ENCODE assay signal across 22 mouse cellular contexts in the genomic region with DNA sequence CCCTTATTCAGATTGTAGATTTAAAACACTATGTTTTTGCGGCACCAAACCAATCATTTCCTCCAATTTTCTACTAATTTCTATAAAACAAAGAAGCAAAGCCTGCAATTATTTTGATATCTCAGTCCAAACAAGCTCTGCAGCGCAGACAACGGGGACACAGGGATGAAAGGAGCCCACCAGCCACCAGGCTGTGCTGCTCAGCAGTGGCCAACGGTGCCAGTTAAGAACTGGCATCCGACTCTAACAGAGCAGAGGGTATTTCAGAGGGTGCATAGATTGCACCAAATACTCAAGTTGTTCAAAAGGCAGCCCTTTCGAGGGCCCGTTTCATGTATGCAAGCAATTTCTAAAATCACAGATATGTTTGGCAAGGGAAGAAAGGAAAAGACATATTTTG.
A peak's percentile ranks its signal among the peaks of the same experiment; 100 is the strongest.
DNase-seq lines count a peak whose midpoint lies in the region; ATAC-seq lines count a peak whose summit lies in the region.
"Had no signal": no experiment of that assay in that cellular context is flagged by ENCODE, and none has a peak within 500 bp of the region (broad histone marks: within the 10 kb centered on the region; RNA-seq: fewer than 3 reads in every experiment).

No protein-coding gene starts in this region.

- H3K4me2 ChIP-seq in forebrain, embryonic 14.5 days (ENCODE audit: low read length), result no peak overlapping the region
- no peak overlapping the region for H3K4me2 ChIP-seq in forebrain, embryonic 12.5 days
- no peak overlapping the region for H3K4me2 ChIP-seq in hindbrain, embryonic 14.5 days (replicated peaks)
- no peak overlapping the region for H3K4me2 ChIP-seq in hindbrain, embryonic 11.5 days (replicated peaks; ENCODE audit: low read depth, low read length)
- H3K4me2 ChIP-seq: heart, embryonic 13.5 days; liver, embryonic 15.5 days had no signal

- 74% methylated on average over 7 of the region's 7 CpGs for WGBS in forebrain, embryonic 14.5 days
- 75% methylated on average over 7 of the region's 7 CpGs for WGBS in forebrain, embryonic 12.5 days
- 78% methylated on average over 7 of the region's 7 CpGs for WGBS in hindbrain, embryonic 14.5 days
- 91% methylated on average over 7 of the region's 7 CpGs for WGBS in hindbrain, embryonic 11.5 days

- DNase-seq in forebrain, embryonic 14.5 days (ENCODE audit: low spot score), result peak; percentile 49
- DNase-seq in hindbrain, embryonic 14.5 days (ENCODE audit: low spot score), result no peak
- DNase-seq in hindbrain, embryonic 11.5 days (ENCODE audit: low spot score), result no peak
- DNase-seq in retina, postnatal 1 day, result peak; percentile 10
- DNase-seq in retina, embryonic 14.5 days (ENCODE audit: low spot score), result no peak
- DNase-seq: adrenal gland, postnatal 14 days; cerebellum, adult 11-12 months; gastrocnemius, adult 2 months; heart, adult 18-20 months; heart, postnatal 36 days; kidney, adult 8-10 months; kidney, postnatal 14 days; layer of hippocampus, adult 9-11 months; right cerebral cortex, adult 18-20 months; thymus, postnatal 25 days had no signal

- H3K4me3 ChIP-seq in forebrain, embryonic 14.5 days (ENCODE audit: low read depth, low read length), result no peak overlapping the region
- no peak overlapping the region for H3K4me3 ChIP-seq in forebrain, embryonic 12.5 days (replicated peaks)
- H3K4me3 ChIP-seq in hindbrain, embryonic 14.5 days (replicated peaks; ENCODE audit: low read length), result no peak overlapping the region
- no peak overlapping the region for H3K4me3 ChIP-seq in hindbrain, embryonic 11.5 days (ENCODE audit: low read depth, low read length)
- H3K4me3 ChIP-seq: embryonic facial prominence, embryonic 10.5 days; gastrocnemius, adult 2 months; heart, embryonic 13.5 days; liver, embryonic 15.5 days had no signal

- no peak overlapping the region for H3K9ac ChIP-seq in forebrain, embryonic 14.5 days (ENCODE audit: low read length)
- no peak overlapping the region for H3K9ac ChIP-seq in forebrain, embryonic 12.5 days
- no peak overlapping the region for H3K9ac ChIP-seq in hindbrain, embryonic 14.5 days
- H3K9ac ChIP-seq in hindbrain, embryonic 11.5 days (ENCODE audit: low read depth, low read length), result no peak overlapping the region
- H3K9ac ChIP-seq: heart, embryonic 13.5 days; liver, embryonic 15.5 days had no signal

- peaks cover 4% of the 10 kb centered on the region for H3K4me1 ChIP-seq in forebrain, embryonic 14.5 days (ENCODE audit: control insufficient read depth, insufficient read depth, low read length)
- H3K4me1 ChIP-seq in forebrain, embryonic 12.5 days, result peaks cover 12% of the 10 kb centered on the region
- H3K4me1 ChIP-seq in hindbrain, embryonic 14.5 days (replicated peaks; ENCODE audit: control insufficient read depth, insufficient read depth, low read length), result no peaks in the 10 kb centered on the region
- no peaks in the 10 kb centered on the region for H3K4me1 ChIP-seq in hindbrain, embryonic 11.5 days (replicated peaks; ENCODE audit: control insufficient read depth, insufficient read depth, low read length)
- H3K4me1 ChIP-seq: embryonic facial prominence, embryonic 10.5 days; heart, embryonic 13.5 days; liver, embryonic 15.5 days had no signal

- H3K9me3 ChIP-seq in forebrain, embryonic 14.5 days (replicated peaks; ENCODE audit: control insufficient read depth, low read length), result no peaks in the 10 kb centered on the region
- H3K9me3 ChIP-seq in forebrain, embryonic 12.5 days, result peaks cover 9% of the 10 kb centered on the region; the same call in 1 of the 2 replicates
- no peaks in the 10 kb centered on the region for H3K9me3 ChIP-seq in hindbrain, embryonic 14.5 days (ENCODE audit: control insufficient read depth, low read length)
- H3K9me3 ChIP-seq in hindbrain, embryonic 11.5 days (ENCODE audit: control insufficient read depth, low read length), result no peaks in the 10 kb centered on the region
- H3K9me3 ChIP-seq: liver, embryonic 15.5 days had no signal

- H3K36me3 ChIP-seq in forebrain, embryonic 14.5 days (ENCODE audit: control insufficient read depth, insufficient read depth, low read length), result no peaks in the 10 kb centered on the region
- no peaks in the 10 kb centered on the region for H3K36me3 ChIP-seq in forebrain, embryonic 12.5 days (replicated peaks)
- no peaks in the 10 kb centered on the region for H3K36me3 ChIP-seq in hindbrain, embryonic 14.5 days (replicated peaks; ENCODE audit: control insufficient read depth, insufficient read depth)
- no peaks in the 10 kb centered on the region for H3K36me3 ChIP-seq in hindbrain, embryonic 11.5 days (ENCODE audit: control insufficient read depth, insufficient read depth, low read length)
- H3K36me3 ChIP-seq: embryonic facial prominence, embryonic 10.5 days; heart, embryonic 13.5 days; liver, embryonic 15.5 days had no signal

- ATAC-seq in forebrain, embryonic 14.5 days, result no peak
- ATAC-seq in forebrain, embryonic 12.5 days (ENCODE audit: low FRiP score), result no peak
- ATAC-seq in hindbrain, embryonic 14.5 days (ENCODE audit: low FRiP score), result no peak
- no peak for ATAC-seq in hindbrain, embryonic 11.5 days (ENCODE audit: low FRiP score)
- ATAC-seq in granulocyte monocyte progenitor cell, adult 5-6 weeks (replicated peaks; ENCODE audit: poor library complexity, severe bottlenecking), result no peak
- ATAC-seq: lung, postnatal 0 days had no signal

- H3K27me3 ChIP-seq in forebrain, embryonic 14.5 days (replicated peaks; ENCODE audit: control insufficient read depth, insufficient read depth, low read length), result no peaks in the 10 kb centered on the region
- H3K27me3 ChIP-seq in forebrain, embryonic 12.5 days, result no peaks in the 10 kb centered on the region; the same call in 1 of the 2 replicates
- no peaks in the 10 kb centered on the region for H3K27me3 ChIP-seq in hindbrain, embryonic 14.5 days (ENCODE audit: control insufficient read depth, insufficient read depth, low read length)
- H3K27me3 ChIP-seq in hindbrain, embryonic 11.5 days (ENCODE audit: control insufficient read depth, insufficient read depth, low read length), result no peaks in the 10 kb centered on the region
- H3K27me3 ChIP-seq: CH12.LX; heart, embryonic 13.5 days; liver, embryonic 15.5 days had no signal

- no peak overlapping the region for H3K27ac ChIP-seq in forebrain, embryonic 14.5 days (ENCODE audit: low read depth, low read length)
- no peak overlapping the region for H3K27ac ChIP-seq in forebrain, embryonic 12.5 days
- peak overlapping the region; percentile 56 for H3K27ac ChIP-seq in hindbrain, embryonic 14.5 days
- H3K27ac ChIP-seq in hindbrain, embryonic 11.5 days (ENCODE audit: low read depth, low read length), result no peak overlapping the region
- H3K27ac ChIP-seq: embryonic facial prominence, embryonic 10.5 days; gastrocnemius, adult 2 months; heart, embryonic 13.5 days; liver, embryonic 15.5 days had no signal

Comparison
In these comparisons a context has a peak if more than half of its experiments do, and no peak if none do; other contexts are left out.
1. DNase-seq: peak in forebrain, embryonic 14.5 days (single experiment) and retina, postnatal 1 day (single experiment); none in hindbrain, embryonic 14.5 days (single experiment), hindbrain, embryonic 11.5 days (single experiment) and retina, embryonic 14.5 days (single experiment).